Mouse (Mus musculus): ENCODE data around the gene Dync2h1.
A peak's percentile ranks its signal among the peaks of the same experiment; 100 is the strongest.
"Not testable (repeated sequence)": the region's sequence is repeated elsewhere in the genome, so short reads cannot be mapped to it uniquely, and the experiment has no call there.

Gene Dync2h1

GRCm38 (mm10) chr9:7184172-7184896 lies at the start of gene Dync2h1, which contains the start of gene Dcun1d5:
TSS of gene Dync2h1 (minus strand) at chr9:7184446.
TSS of gene Dcun1d5 (plus strand) at chr9:7184520.
- peak; percentile 91 for DNase-seq

- DNase-seq = no peak
Measured at GRCm38 (mm10) chr9:7221460-7221859, 37.2 kb upstream of the Dync2h1 start.

- no peak for DNase-seq
Measured at GRCm38 (mm10) chr9:7221024-7221423, 36.8 kb upstream of the Dync2h1 start.

- DNase-seq = no peak
Measured at GRCm38 (mm10) chr9:7216240-7216639, 32.0 kb upstream of the Dync2h1 start.

- DNase-seq = not testable (repeated sequence)
Measured at GRCm38 (mm10) chr9:7190694-7191093, 6.4 kb upstream of the Dync2h1 start.

GRCm38 (mm10) chr9:7184897-7185291 lies 648 bp upstream of the Dync2h1 start:
- no peak for DNase-seq

GRCm38 (mm10) chr9:7176618-7177610 lies 7.3 kb downstream of the Dync2h1 start:
- DNase-seq = peak; percentile 91

GRCm38 (mm10) chr9:7173756-7174155 lies 10.5 kb downstream of the Dync2h1 start:
- DNase-seq = no peak

- DNase-seq = no peak
Measured at GRCm38 (mm10) chr9:7167339-7167998, 16.8 kb downstream of the Dync2h1 start.

GRCm38 (mm10) chr9:7160688-7161087 lies 23.6 kb downstream of the Dync2h1 start:
- DNase-seq = no peak

GRCm38 (mm10) chr9:7159718-7160117 lies 24.5 kb downstream of the Dync2h1 start:
- DNase-seq = no peak

- DNase-seq = no peak
Measured at GRCm38 (mm10) chr9:7158605-7159004, 25.6 kb downstream of the Dync2h1 start.

- DNase-seq = no peak
Measured at GRCm38 (mm10) chr9:7154391-7154790, 29.9 kb downstream of the Dync2h1 start.

- no peak for DNase-seq
Measured at GRCm38 (mm10) chr9:7122863-7123262, 61.4 kb downstream of the Dync2h1 start.

GRCm38 (mm10) chr9:7110166-7110565 lies 74.1 kb downstream of the Dync2h1 start:
- no peak for DNase-seq

GRCm38 (mm10) chr9:7101361-7101760 lies 82.9 kb downstream of the Dync2h1 start:
- DNase-seq = no peak

GRCm38 (mm10) chr9:7074625-7075024 lies 109.6 kb downstream of the Dync2h1 start:
- no peak for DNase-seq

- peak; percentile 5 for DNase-seq
Measured at GRCm38 (mm10) chr9:7070846-7071245, 113.4 kb downstream of the Dync2h1 start.

- DNase-seq = no peak
Measured at GRCm38 (mm10) chr9:7050588-7050987, 133.7 kb downstream of the Dync2h1 start.

- no peak for DNase-seq
Measured at GRCm38 (mm10) chr9:7042635-7043273, 141.5 kb downstream of the Dync2h1 start.

- DNase-seq = no peak
Measured at GRCm38 (mm10) chr9:7041231-7041630, 143.0 kb downstream of the Dync2h1 start.

GRCm38 (mm10) chr9:7032553-7032952 lies 151.7 kb downstream of the Dync2h1 start:
- no peak for DNase-seq

GRCm38 (mm10) chr9:7015600-7015999 lies 168.6 kb downstream of the Dync2h1 start:
- DNase-seq = no peak
